Mouse (Mus musculus) gastrocnemius, postnatal 36 days (tissue): ENCODE data around the gene Dock6. TPM values are rescaled to one million over a fixed set of nuclear protein-coding genes. Genes with fewer than 3 reads are reported as not detected.
A peak's percentile ranks its signal among the peaks of the same experiment; 100 is the strongest.
"Not testable (repeated sequence)": the region's sequence is repeated elsewhere in the genome, so short reads cannot be mapped to it uniquely, and the experiment has no call there.

Experiments used
- DNase-seq, 2 experiments: peaks; one replicate each; pipeline ENCODE4 v3.0.0; 2022
- intact Hi-C: fragments of 180-260 bp; cut with DNase I; formaldehyde crosslinking; loops from one replicate; pipeline ENCODE4 v1.15.1; 2025
- long read RNA-seq, 2 experiments: library from polyadenylated mRNA; stranded (forward); transcript quantifications; one replicate each; pipeline ENCODE4 v2.0.0; 2021
- total RNA-seq, 2 experiments: library from RNA; stranded (reverse); gene quantifications; 2 replicates each; pipeline ENCODE4 v1.2.3; 2021

Dock6 gene
- 10 to 100 TPM; 10.1 to 12.5 TPM for total RNA-seq
- long read RNA-seq, experiment 1, partial matches to known transcripts, result 1 of 1 reads
- long read RNA-seq, experiment 1, other reads (novel, unspliced or antisense), result 0 of 1 reads
- long read RNA-seq, experiment 2, partial matches to known transcripts, result 1 of 1 reads
- long read RNA-seq, experiment 2, other reads (novel, unspliced or antisense), result 0 of 1 reads

GRCm38 (mm10) chr9:21852128-21853091, at the start of gene Dock6:
TSS of gene Dock6 (minus strand) at chr9:21852635.
- intact Hi-C loops, result no loop called here
- peak; percentile 80 to 81 for DNase-seq

- intact Hi-C loops, result no loop called here
- DNase-seq, result peak in 1 of 2 experiments; percentile 47
Observed at GRCm38 (mm10) chr9:21901223-21901820, 48.9 kb upstream of the Dock6 start.

- DNase-seq, result no peak
- intact Hi-C loops, result no loop called here
Observed at GRCm38 (mm10) chr9:21889229-21889628, 36.8 kb upstream of the Dock6 start.

GRCm38 (mm10) chr9:21876601-21877000, 24.2 kb upstream of the Dock6 start:
- intact Hi-C loops, result no loop called here
- no peak for DNase-seq

- no peak for DNase-seq
- intact Hi-C loops, result loop anchor here (5.0 kb wide), 2 partner anchors 120 to 270 kb away; no protein-coding TSS in a partner anchor
Observed at GRCm38 (mm10) chr9:21872204-21872603, 19.8 kb upstream of the Dock6 start.

- peak in 1 of 2 experiments; percentile 39 for DNase-seq
- intact Hi-C loops, result loop anchor here (1.0 to 5.0 kb wide), 3 partner anchors 31 to 269 kb away; no protein-coding TSS in a partner anchor
Observed at GRCm38 (mm10) chr9:21870879-21871524, 18.6 kb upstream of the Dock6 start.

GRCm38 (mm10) chr9:21869290-21869689, 16.9 kb upstream of the Dock6 start:
- peak in 1 of 2 experiments; percentile 68 for DNase-seq
- intact Hi-C loops, result not testable (repeated sequence)

GRCm38 (mm10) chr9:21867726-21868125, 15.3 kb upstream of the Dock6 start:
- intact Hi-C loops, result no loop called here

GRCm38 (mm10) chr9:21866641-21867040, 14.2 kb upstream of the Dock6 start:
- DNase-seq, result no peak
- intact Hi-C loops, result no loop called here

More at GRCm38 (mm10) chr9:21867726-21868125, 15.3 kb upstream of the Dock6 start:
- no peak for DNase-seq

- intact Hi-C loops, result no loop called here
- no peak for DNase-seq
Observed at GRCm38 (mm10) chr9:21865673-21866398, 13.4 kb upstream of the Dock6 start.

- intact Hi-C loops, result no loop called here
- DNase-seq, result no peak
Observed at GRCm38 (mm10) chr9:21862181-21862580, 9.7 kb upstream of the Dock6 start.

- intact Hi-C loops, result not testable (repeated sequence)
Observed at GRCm38 (mm10) chr9:21860349-21860748, 7.9 kb upstream of the Dock6 start.

GRCm38 (mm10) chr9:21859606-21860005, 7.2 kb upstream of the Dock6 start:
- intact Hi-C loops, result no loop called here
- no peak for DNase-seq

More at GRCm38 (mm10) chr9:21860349-21860748, 7.9 kb upstream of the Dock6 start:
- not testable (repeated sequence) for DNase-seq

- DNase-seq, result no peak
- intact Hi-C loops, result no loop called here
Observed at GRCm38 (mm10) chr9:21858084-21858483, 5.6 kb upstream of the Dock6 start.

- intact Hi-C loops, result no loop called here
- DNase-seq, result no peak
Observed at GRCm38 (mm10) chr9:21857501-21857900, 5.1 kb upstream of the Dock6 start.

- DNase-seq, result no peak
- intact Hi-C loops, result no loop called here
Observed at GRCm38 (mm10) chr9:21854894-21855293, 2.5 kb upstream of the Dock6 start.

GRCm38 (mm10) chr9:21853961-21854360, 1.5 kb upstream of the Dock6 start:
- no peak for DNase-seq
- intact Hi-C loops, result no loop called here

GRCm38 (mm10) chr9:21851084-21851483, 1.4 kb downstream of the Dock6 start:
- intact Hi-C loops, result no loop called here
- DNase-seq, result no peak
